Mouse (Mus musculus) v-Abl transformed pro-B cells (cell line): ENCODE data around the gene Phospho2.
"Not testable (repeated sequence)": the region's sequence is repeated elsewhere in the genome, so short reads cannot be mapped to it uniquely, and the experiment has no call there.

Experiments used
- in situ Hi-C, 2 experiments: fragments of 400-800 bp; cut with MboI; formaldehyde crosslinking; loops; one replicate each; pipeline ENCODE4 v1.15.1; 2025; ENCODE audit not compliant: unreplicated experiment in 2 of 2

The Phospho2 gene

DNA sequence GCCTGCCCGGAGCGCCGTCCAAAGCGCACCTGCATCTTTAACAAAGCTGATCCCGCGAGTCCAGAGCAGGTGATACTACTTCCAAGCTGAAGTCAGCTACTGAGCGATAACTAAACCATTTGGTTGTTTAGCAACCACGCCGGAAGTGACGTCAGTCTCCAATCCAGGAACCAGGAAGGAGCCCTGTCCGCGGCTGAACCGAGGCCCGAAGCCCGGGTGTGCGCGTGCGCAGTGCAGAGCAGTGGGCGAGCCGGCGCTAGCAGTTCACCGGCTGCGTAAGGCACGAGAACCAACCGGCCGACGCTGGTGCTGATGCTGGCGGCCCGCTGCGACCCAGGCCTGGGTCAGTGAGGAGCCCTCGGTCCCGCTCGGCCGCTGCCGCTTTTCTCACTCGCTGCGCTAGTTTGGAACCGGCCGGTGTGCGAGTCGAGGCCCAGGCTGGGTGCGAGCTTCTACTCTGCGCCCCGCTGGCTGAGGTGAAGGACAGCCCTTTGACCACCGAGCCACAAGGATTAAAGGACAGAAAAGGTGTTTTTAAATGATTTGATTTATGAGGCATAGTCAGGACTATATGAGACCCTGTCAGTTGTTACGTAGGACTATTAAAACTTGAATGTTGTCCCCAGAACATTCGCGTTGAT lies at the start of gene Phospho2, which contains the start of gene Ccdc173:
Phospho2 (plus strand) TSS at position 195 of the 641 bp plus-strand sequence.
Ccdc173 (minus strand) TSS at position 147 of the 641 bp plus-strand sequence.
- in situ Hi-C loops: loop anchor here in 1 of 2 experiments (5.0 kb wide), 1 partner anchor 152 kb away; no protein-coding TSS in a partner anchor

DNA sequence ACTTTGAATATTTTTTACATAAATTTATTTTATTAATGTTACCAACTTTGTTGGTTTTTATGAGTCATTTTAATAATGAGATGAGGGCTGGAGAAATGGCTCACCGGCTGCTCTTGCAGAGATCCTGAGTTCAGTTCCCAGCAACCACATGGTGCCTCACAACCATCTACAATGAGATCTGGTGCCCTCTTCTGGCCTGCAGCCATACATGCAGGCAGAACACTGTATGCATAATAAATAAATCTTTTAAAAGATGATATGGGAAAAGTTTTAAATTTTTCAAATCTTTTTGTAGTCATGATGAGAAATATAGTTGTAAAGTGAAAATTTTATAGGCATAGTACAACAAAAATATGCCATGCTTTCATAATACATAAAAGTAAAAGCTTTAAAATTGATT lies 44.3 kb upstream of the Phospho2 start:
- in situ Hi-C loops: loop anchor here in 1 of 2 experiments (25.0 kb wide), 1 partner anchor 217 kb away; no protein-coding TSS in a partner anchor

DNA sequence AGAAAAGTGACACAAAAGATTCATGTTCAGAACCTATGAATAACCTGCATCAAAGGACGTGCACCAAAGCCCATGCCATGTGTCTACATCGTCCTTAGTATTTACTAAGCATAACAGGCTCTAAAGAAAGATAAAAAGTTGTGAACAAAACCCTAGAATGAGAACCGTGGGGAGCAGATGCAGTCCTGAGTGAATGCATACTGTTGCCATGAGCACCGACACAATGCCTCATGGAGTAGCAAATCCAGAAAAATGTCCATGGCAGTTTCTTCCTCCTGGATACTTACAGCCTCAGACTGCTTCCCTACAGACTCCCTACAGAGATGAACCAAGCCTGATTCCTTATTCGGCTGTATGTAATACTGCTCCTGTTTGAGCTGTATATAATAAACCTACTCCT lies 28.4 kb upstream of the Phospho2 start:
- in situ Hi-C loops: no loop called here

DNA sequence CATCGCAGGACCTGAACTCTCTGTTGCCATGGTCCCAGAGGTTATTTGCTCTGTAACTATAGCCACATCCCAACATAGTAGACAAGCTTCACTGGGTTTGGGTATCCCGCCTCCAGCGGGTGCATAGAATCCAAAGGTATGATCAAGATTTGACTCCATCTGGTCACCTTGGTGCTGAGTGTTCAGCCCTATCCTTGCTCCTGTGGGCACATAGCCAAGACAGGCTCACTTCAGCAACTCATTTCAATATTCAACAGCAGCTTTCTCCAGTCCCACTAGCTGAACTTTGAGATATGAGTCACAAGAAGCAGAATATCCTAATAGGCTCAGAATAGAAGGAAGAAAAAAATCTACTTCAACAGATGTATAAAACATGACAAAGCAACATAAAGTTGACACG lies 26.1 kb upstream of the Phospho2 start:
- in situ Hi-C loops: no loop called here

DNA sequence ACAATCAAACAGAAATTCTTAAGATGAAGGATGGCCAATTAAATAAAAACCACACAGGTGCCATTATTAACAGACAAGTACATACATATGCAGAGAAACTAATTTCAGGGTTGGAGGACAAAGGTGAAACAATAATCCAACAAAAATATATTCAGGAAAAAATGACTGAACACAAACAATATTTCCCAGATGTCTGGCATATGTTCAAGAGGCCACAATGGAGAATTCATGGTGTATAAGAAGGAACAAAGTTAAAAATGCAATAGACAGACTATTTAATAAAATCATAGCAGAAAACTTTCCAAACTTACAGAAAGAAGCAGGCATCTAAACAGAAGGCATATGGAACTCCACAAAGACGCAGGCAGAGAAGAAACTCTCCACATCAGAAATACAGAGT lies 24.7 kb upstream of the Phospho2 start:
- in situ Hi-C loops: no loop called here

DNA sequence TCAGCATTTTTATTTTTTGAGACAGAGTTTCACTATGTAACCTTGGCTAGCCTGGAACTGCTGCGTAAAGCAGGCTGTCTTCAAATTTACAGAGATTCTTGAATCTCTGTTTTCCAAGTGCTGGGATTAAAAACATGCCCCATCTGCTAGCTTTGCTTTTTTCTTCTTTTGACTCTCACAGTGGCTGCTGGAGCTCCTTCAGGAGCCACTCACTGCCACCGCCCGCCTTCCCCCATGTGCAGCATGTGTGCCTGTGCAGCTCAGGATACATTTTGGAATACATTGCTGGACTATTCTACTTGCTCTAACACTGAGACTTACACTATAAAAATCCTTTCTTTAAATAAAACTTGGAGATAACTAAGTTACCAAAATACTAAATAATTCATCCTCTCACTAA lies 16.1 kb upstream of the Phospho2 start:
- in situ Hi-C loops: loop anchor here in 1 of 2 experiments (10.0 kb wide), 1 partner anchor 139 kb away; no protein-coding TSS in a partner anchor

DNA sequence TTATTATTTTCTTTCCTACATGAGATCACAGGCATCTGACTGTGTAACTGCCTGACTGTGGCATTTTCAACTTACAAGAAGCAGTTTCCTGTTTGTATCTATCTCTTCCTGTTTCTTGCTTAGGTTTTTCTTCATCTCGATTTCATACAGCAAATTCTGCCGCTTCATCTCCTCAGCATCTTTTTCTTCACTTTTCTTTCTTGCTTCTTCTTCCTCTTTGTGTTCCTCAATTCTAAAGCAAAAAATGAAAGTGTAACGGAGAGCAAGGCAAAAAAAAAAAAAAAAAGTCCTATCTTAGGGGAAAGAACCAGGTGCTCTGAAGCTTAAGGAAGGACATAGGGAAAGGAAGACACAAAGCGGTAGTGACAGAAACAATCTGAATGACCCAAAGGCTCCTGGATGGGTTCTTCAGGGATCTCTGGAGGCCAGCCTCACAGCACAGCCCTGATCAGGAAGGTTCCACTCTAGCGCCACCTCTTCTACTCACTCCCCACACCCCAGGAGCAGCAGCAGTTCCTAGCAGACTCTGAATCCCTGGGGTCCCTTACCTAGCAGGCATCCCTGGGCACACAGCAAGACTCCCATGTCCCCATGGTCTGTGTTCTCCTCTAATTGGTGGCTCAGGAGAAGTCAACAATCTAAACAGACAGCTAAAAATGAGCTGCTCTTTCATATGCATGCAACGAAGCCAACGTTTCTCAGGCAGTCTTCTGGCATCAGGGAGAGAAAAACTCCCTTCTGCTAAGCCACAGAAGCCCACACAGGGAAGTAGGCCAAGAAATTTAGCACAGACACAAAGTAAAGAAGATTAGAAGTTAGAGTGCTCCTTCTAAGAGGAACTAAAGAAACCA lies 11.2 kb upstream of the Phospho2 start:
- in situ Hi-C loops: loop anchor here in 1 of 2 experiments (10.0 kb wide), 1 partner anchor 143 kb away; no protein-coding TSS in a partner anchor

DNA sequence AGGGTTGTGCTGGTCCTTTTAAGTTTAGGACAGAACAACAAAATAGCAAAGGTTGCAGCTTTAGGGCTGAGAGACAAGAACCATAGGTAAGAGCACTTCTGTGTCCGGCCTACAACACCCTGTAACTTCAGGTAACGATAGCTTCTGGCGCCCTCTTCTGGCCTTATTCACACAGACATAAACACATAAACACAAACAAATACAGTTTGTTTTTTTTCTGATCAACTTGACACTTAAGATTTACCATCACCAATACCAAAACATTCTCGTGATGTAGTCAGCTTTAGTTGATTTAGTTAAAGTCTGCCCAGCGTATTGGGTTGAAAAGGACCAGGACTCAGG lies 10.6 kb upstream of the Phospho2 start:
- in situ Hi-C loops: loop anchor here in 1 of 2 experiments (10.0 kb wide), 1 partner anchor 144 kb away; no protein-coding TSS in a partner anchor

DNA sequence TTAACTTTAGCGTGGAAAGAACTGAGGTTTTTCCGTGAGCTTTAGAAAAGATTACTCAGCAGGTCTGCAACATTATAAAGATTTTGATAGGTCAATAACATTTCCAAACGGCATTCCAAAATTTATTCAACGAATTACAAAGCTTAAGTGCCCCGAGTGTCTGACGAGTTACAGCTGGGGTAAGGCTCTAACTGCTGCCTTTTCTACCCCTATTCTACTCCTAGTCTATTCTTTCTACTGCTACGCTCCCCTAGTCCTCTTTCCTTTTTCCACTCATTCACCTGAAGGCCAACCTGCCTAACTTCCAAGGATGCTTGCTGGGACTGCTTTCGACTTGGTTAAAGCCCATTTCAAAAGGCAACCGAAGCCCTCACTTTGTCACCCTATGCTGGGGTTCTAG lies 449 bp upstream of the Phospho2 start:
- in situ Hi-C loops: no loop called here

DNA sequence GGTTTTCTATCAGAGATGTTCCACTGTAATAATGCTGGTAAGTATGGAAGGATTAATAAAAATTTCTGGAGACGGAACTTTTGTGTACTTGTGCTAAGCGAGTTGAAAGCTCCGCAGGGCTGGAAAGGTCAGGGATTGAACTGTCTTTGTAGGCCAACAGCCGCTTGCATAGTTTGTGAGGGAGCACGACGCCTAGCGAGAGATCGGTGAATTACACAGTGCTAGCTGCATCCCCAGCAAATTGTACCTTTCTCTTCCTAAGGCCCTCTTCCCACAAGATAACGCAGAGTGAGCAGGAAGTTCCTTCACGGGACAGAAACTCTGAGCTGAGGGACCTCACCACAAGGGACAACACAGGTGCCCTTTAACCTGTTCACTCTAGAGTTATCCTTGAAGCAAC lies 862 bp downstream of the Phospho2 start:
- in situ Hi-C loops: loop anchor here in 1 of 2 experiments (5.0 kb wide), 1 partner anchor 153 kb away; no protein-coding TSS in a partner anchor

DNA sequence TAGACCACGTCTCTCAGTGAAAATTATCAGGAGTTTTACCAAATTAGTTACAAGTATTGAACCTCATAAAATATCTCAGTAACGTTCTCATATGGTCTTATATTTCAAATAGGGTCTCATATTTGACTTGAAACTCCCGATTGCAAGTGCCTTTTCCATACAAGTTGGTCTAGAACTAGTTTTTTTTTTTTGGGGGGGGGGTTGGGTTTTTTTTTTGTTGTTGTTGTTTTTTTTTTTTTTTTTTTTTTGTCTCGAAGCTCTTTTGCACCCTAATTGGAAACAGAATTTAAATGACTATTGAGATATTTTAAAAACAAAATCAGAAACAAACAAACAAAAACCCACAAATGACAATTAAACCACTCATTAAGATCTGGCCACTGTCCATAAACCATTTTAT lies 1.3 kb downstream of the Phospho2 start:
- in situ Hi-C loops: loop anchor here in 1 of 2 experiments (5.0 kb wide), 1 partner anchor 153 kb away; no protein-coding TSS in a partner anchor

DNA sequence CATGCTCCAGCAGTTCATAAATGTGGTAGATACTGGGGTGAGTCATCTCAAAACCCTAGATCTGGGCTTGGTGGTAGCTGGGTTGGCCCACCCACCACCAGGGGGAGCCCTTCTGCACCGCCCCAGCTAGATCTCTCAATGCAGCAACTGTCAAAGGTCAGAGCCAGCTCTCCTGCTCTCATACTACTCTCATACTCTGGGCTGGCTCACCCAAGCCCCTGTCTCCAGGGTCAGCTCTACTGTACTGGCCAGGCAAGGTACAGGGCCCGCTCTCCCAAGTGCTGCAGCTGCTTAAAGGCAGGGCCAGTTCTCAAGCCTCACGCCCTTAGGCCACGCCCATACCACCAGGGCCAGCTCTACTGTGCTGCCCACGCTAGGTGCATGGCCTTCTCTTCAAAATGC lies 13.5 kb downstream of the Phospho2 start:
- in situ Hi-C loops: no loop called here

DNA sequence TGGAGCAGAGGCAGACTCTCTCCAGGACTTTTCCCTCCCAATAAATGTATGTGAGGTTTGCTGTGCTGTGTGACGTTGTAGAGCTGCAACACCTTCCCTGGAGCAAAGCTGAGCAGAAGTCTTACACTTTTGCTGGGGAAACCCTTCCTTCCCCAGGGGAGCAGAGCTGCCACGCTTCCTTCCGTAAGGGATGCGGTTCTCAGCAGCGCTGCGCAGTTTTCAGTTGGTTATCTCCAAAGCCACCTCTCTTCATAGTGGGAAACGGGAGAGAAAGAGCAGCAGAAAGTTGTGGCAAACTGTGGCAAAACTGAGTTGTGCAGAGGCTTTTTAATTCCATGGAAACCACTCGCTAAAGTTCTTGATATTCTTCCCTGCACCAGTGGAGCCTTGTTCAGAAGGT lies 14.3 kb downstream of the Phospho2 start:
- in situ Hi-C loops: no loop called here

DNA sequence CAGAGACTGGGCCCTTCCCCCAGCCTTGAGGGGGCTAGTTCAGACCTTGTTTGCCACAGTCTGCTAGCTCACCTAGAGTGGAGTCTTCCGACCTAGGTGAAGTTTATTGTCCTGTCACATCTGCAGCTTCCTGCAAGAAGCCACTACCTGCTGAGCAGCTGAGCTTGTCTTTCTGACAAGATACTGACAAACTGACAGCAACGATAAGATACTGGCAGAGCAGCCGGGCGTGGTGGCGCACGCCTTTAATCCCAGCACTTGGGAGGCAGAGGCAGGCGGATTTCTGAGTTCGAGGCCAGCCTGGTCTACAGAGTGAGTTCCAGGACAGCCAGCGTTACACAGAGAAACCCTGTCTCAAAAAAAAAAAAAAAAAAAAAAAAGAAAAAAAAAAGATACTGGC lies 15.2 kb downstream of the Phospho2 start:
- in situ Hi-C loops: not testable (repeated sequence)

DNA sequence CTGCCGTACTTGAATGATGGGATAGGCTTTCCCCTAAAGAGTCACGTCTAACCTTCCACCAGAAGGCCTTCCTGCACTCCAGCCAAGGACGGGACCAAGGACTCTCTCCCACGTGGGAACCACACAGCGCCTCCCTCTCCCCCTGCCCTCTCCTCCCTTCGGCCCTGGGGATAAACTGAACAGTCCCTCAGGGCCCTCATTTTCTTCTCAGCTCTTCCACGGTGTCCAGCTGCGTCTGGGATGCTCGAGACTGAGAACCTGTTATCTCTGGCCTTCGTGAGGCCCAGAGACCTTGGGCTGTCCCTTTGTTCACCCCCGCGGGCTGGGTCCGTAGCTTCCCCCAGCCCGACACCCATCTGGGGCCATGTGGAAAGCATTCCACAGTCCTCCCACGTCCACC lies 20.7 kb downstream of the Phospho2 start:
- in situ Hi-C loops: no loop called here

DNA sequence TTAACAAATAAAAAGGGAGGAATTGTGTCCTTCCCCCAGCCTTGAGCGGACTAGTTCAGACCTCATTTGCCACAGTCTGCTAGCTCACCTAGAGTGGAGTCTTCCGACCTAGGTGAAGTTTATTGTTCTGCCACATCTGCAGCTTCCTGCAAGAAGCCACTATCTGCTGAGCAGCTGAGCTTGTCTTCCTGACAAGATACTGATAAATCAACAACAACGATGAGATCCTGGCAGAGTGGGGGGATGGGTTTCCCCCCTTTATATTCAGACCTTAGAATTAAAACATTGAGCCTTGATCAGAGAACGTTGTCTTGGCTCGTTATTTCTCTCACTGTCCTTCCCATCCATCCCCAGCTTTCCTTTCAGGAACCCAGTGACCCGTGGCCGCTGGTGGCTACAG lies 21.9 kb downstream of the Phospho2 start:
- in situ Hi-C loops: not testable (repeated sequence)

DNA sequence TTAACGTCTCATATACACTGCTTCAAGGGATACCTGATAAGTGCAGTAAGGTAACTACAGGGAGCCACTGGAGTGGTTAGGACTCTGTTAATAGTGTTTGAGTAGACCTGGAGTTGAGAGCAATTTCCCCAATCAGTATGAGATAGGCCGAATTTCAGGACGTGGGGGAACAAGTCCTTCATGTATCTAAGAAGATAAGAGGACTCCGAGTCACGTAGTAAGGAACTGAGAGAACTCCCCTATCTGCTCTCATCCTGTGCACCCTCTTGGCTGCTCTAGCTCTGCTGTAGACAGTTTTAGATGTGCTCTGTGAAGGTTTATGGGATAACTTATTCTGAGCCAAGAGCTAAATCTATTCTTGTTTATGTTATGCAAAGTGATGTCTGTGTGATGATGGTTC lies 27.2 kb downstream of the Phospho2 start:
- in situ Hi-C loops: no loop called here

DNA sequence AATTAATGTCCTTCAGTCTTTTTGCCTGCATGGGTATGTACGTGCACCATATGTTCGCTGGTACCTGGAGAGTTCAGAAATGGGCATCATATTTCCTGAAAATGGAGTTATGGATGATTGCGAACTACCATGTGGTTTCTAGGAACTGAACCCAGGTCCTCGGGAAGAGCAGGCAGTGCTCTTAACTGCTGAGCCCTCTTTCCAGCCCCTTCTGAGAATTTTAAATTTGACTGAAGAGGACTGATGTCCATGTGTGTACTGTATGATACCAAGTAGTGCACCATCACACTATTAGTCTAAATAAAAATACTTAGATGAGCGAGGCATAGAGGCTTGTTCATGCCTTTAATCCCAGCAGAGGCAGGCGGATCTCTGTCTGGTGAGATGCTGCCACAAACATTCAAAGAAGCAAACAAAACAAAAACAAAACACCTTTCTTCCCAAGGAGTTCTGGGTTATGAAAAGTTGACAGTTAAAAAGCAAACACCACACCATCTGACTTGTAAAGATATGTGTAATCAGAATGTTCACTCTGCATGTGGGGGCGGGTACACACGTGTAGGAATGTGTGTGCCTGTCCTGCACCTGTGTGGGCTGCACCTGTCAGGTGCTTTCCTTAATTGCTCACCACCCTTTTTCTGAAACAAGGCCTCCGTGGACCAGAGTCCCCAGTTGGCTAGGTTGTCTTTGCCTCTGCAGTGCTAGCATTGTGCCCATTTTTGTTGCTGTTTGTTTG lies 29.1 kb downstream of the Phospho2 start:
- in situ Hi-C loops: no loop called here

DNA sequence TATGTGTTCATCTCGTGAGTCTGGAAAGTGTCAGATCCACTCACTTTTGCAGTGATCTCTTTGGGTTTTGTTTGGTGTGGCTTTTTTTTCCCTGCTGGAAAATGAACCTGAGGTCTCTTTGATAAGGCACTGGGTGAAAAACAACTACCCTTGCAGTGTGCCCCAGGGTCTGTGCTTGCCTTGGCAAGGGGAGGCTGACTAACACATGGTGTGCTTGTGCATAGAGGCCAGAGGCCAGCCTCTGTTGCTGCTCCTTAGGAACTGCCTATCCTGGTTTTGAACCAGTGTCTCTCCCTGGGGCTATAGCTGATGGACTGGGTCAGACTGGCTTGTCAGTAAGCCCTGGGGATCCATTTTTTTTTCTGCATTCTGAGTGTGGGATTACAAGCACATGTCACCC lies 30.8 kb downstream of the Phospho2 start:
- in situ Hi-C loops: no loop called here

DNA sequence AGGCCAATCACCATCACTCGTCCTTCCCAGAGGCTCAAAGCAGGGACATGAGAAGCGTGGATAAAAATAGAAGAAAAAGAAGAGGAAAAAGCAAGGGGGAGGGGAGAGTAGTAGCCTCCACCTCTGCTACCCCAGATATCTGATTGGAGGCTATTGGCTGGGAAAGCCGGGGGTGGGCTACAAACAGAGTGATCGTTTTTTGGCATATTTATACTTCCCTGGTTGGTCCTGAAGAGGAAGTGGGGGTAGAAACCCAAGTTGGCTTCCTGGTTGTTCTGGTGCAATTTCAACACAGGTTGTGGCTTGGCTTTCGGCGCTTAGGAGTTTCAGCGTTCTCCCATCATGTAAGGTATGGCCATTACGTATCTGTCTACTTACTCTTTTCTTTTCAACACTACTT lies 32.3 kb downstream of the Phospho2 start, which contains the start of gene Klhl23:
Klhl23 (plus strand) TSS at position 234 of the 400 bp plus-strand sequence.
- in situ Hi-C loops: no loop called here
